Mouse (Mus musculus) spleen, adult 10 weeks (tissue): ENCODE measurements around the gene Lrr1. TPM values are rescaled to one million over a fixed set of nuclear protein-coding genes. Genes with fewer than 3 reads are reported as not detected.

Source experiments
- polyA plus RNA-seq: library from polyadenylated mRNA; stranded (reverse); fragments of 350-450 nt; fragmentation: Illumina TruSeq; extraction: RNeasy Lipid Tissue Mini Kit (QIAGEN cat#74804); gene quantifications from one replicate; pipeline ENCODE4 v1.2.3, GENCODE M21; 2015; ENCODE audit warnings: low replicate concordance; ENCODE audit not compliant: insufficient read depth

The Lrr1 gene
- 1.8 TPM for polyA plus RNA-seq

GRCm38 (mm10) chr12:69168461-69169106 lies at the start of gene Lrr1:
Gene Lrr1, plus strand, starts transcription at chr12:69168814.

GRCm38 (mm10) chr12:69158765-69159577 lies 9.6 kb upstream of the Lrr1 start, which contains the start of gene Rps29:
Gene Rps29, minus strand, starts transcription at chr12:69159186.

GRCm38 (mm10) chr12:69183583-69184308 lies 15.1 kb downstream of the Lrr1 start, which contains the start of the genes Rpl36al and Mgat2:
Gene Rpl36al, minus strand, starts transcription at chr12:69184083.
Gene Mgat2, plus strand, starts transcription at chr12:69184157.

GRCm38 (mm10) chr12:69196444-69197377 lies 28.1 kb downstream of the Lrr1 start, which contains the start of gene Gm49383:
Gene Gm49383, minus strand, starts transcription at chr12:69197104.

GRCm38 (mm10) chr12:69198164-69198535 lies 29.5 kb downstream of the Lrr1 start, which contains the start of gene Dnaaf2:
Gene Dnaaf2, minus strand, starts transcription at chr12:69198429.

GRCm38 (mm10) chr12:69204052-69204833 lies 35.6 kb downstream of the Lrr1 start, which contains the start of gene Gm49384:
Gene Gm49384, minus strand, starts transcription at chr12:69204267.

GRCm38 (mm10) chr12:69227776-69228466 lies 59.3 kb downstream of the Lrr1 start, which contains the start of gene Pole2:
Gene Pole2, minus strand, starts transcription at chr12:69228195.

Other genes with a start within 250 kb of the Lrr1 start
- gene Rps29, start 9.6 kb upstream of the Lrr1 start, polyA plus RNA-seq, result 1,008 TPM
- 750 TPM for gene Rpl36al, start 15.3 kb downstream of the Lrr1 start, polyA plus RNA-seq
- gene Mgat2, start 15.3 kb downstream of the Lrr1 start, polyA plus RNA-seq, result 58.5 TPM
- 4.0 TPM for gene Gm49383, start 28.3 kb downstream of the Lrr1 start, polyA plus RNA-seq
- 3.5 TPM for gene Dnaaf2, start 29.6 kb downstream of the Lrr1 start, polyA plus RNA-seq
- gene Gm49384, start 35.5 kb downstream of the Lrr1 start, polyA plus RNA-seq, result 7.1 TPM
- gene Pole2, start 59.4 kb downstream of the Lrr1 start, polyA plus RNA-seq, result 15.0 TPM
- 18.3 TPM for gene Klhdc1, start 72.4 kb downstream of the Lrr1 start, polyA plus RNA-seq
- 43.8 TPM for gene Klhdc2, start 127.9 kb downstream of the Lrr1 start, polyA plus RNA-seq
- 105 TPM for gene Nemf, start 188.4 kb downstream of the Lrr1 start, polyA plus RNA-seq
- 107 TPM for gene Arf6, start 203.3 kb downstream of the Lrr1 start, polyA plus RNA-seq
- gene Gm9887, start 203.6 kb downstream of the Lrr1 start, polyA plus RNA-seq, result not detected